Mouse (Mus musculus) layer of hippocampus, adult 8-10 months (tissue): ENCODE measurements around the gene Serpinb8. TPM values are rescaled to one million over a fixed set of nuclear protein-coding genes. Genes with fewer than 3 reads are reported as not detected.

Source experiments
- DNase-seq, 2 experiments: peaks; one replicate each; pipeline ENCODE4 v3.0.0; 2022; ENCODE audit warnings: low spot score in 2 of 2
- total RNA-seq, 4 experiments: library from RNA; stranded (reverse); gene quantifications; 2 replicates each; pipeline ENCODE4 v1.2.4; 2022

Serpinb8 gene
- 1 to 10 TPM; 2.0 to 7.1 (median 4.2) TPM for total RNA-seq

GRCm38 (mm10) chr1:107589691-107590470 is at the start of gene Serpinb8:
Serpinb8 (plus strand) TSS chr1:107590006.
- peak; percentile 42 to 44 for DNase-seq

- DNase-seq, result no peak
Observed at GRCm38 (mm10) chr1:107559494-107559893, 30.3 kb upstream of the Serpinb8 start.

- DNase-seq, result no peak
Observed at GRCm38 (mm10) chr1:107562110-107562509, 27.7 kb upstream of the Serpinb8 start.

GRCm38 (mm10) chr1:107565644-107566043 is 24.2 kb upstream of the Serpinb8 start:
- no peak for DNase-seq

- DNase-seq, result no peak
Observed at GRCm38 (mm10) chr1:107576094-107576493, 13.7 kb upstream of the Serpinb8 start.

GRCm38 (mm10) chr1:107577514-107577913 is 12.3 kb upstream of the Serpinb8 start:
- DNase-seq, result no peak

GRCm38 (mm10) chr1:107581220-107581619 is 8.6 kb upstream of the Serpinb8 start:
- DNase-seq, result peak; percentile 15 to 33

GRCm38 (mm10) chr1:107582900-107583299 is 6.9 kb upstream of the Serpinb8 start:
- DNase-seq, result no peak

- DNase-seq, result no peak
Observed at GRCm38 (mm10) chr1:107583958-107584376, 5.8 kb upstream of the Serpinb8 start.

- no peak for DNase-seq
Observed at GRCm38 (mm10) chr1:107584932-107585331, 4.9 kb upstream of the Serpinb8 start.

- no peak for DNase-seq
Observed at GRCm38 (mm10) chr1:107586196-107586595, 3.6 kb upstream of the Serpinb8 start.

- no peak for DNase-seq
Observed at GRCm38 (mm10) chr1:107588206-107588605, 1.6 kb upstream of the Serpinb8 start.

- DNase-seq, result no peak
Observed at GRCm38 (mm10) chr1:107588642-107589041, 1.2 kb upstream of the Serpinb8 start.

GRCm38 (mm10) chr1:107592644-107593043 is 2.8 kb downstream of the Serpinb8 start:
- DNase-seq, result no peak

GRCm38 (mm10) chr1:107593469-107593868 is 3.7 kb downstream of the Serpinb8 start:
- DNase-seq, result no peak

GRCm38 (mm10) chr1:107596874-107597273 is 7.1 kb downstream of the Serpinb8 start:
- no peak for DNase-seq

- peak in 1 of 2 experiments; percentile 33 for DNase-seq
Observed at GRCm38 (mm10) chr1:107598476-107598875, 8.7 kb downstream of the Serpinb8 start.

GRCm38 (mm10) chr1:107608942-107609341 is 19.1 kb downstream of the Serpinb8 start:
- DNase-seq, result no peak

GRCm38 (mm10) chr1:107614087-107614486 is 24.3 kb downstream of the Serpinb8 start:
- DNase-seq, result no peak

- no peak for DNase-seq
Observed at GRCm38 (mm10) chr1:107622017-107622416, 32.2 kb downstream of the Serpinb8 start.

GRCm38 (mm10) chr1:107635936-107636335 is 46.1 kb downstream of the Serpinb8 start:
- DNase-seq, result no peak

GRCm38 (mm10) chr1:107638056-107638455 is 48.2 kb downstream of the Serpinb8 start:
- DNase-seq, result no peak

- DNase-seq, result no peak
Observed at GRCm38 (mm10) chr1:107638459-107638858, 48.7 kb downstream of the Serpinb8 start.
